Mouse (Mus musculus) bone marrow macrophage, adult 2 months (primary cell): Measurements from ENCODE around the gene Ampd3. TPM values are rescaled to one million over a fixed set of nuclear protein-coding genes. Genes with fewer than 3 reads are reported as not detected.

Source experiments
- H3K27ac ChIP-seq: 2 replicates; pipeline ENCODE4 v1.5.1; 2012; ENCODE audit warnings: low read depth, low read length; ENCODE audit not compliant: insufficient read depth
- H3K4me1 ChIP-seq: 2 replicates; pipeline ENCODE4 v1.6.1; 2012; ENCODE audit warnings: low read length; ENCODE audit not compliant: control insufficient read depth, insufficient read depth
- H3K4me3 ChIP-seq: 2 replicates; pipeline ENCODE4 v1.5.1; 2012; ENCODE audit warnings: mild to moderate bottlenecking, low read length, moderate library complexity; ENCODE audit not compliant: insufficient read depth
- CTCF ChIP-seq: IDR thresholded peaks from 2 replicates; pipeline ENCODE4 v1.5.1; 2012; ENCODE audit warnings: low read depth, mild to moderate bottlenecking, low read length, moderate library complexity
- POLR2A ChIP-seq: IDR thresholded peaks from 2 replicates; pipeline ENCODE4 v1.6.1; 2012; ENCODE audit warnings: mild to moderate bottlenecking, low read depth, low read length, borderline replicate concordance
- polyA plus RNA-seq: library from polyadenylated mRNA; stranded (reverse); fragments of >200 nt; gene quantifications from 2 replicates; pipeline ENCODE4 v1.2.4, GENCODE M21; 2012; ENCODE audit not compliant: missing spikeins, insufficient read depth, insufficient read length

The Ampd3 gene
- polyA plus RNA-seq, 1 experiment, result 44.5 TPM

DNA sequence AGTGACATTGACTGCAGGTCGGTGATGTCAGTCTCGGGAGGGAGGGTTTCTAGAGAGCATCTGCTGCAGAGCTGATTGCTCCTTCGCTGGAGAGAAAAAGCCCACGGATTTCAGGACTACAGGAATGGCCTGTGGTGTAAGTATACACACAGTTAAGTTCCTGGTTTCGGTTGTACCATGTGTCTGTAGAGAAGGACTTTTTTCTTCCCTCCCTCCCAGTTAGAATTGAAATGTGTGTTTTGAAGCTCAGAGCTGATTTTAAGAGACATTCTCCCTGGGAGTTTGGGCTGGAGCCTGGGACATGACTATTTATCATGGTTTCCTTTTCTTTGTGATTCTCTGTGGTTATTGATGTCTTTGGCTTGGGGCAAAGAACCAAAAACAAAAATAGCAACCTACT is 28.2 kb upstream of the Ampd3 start:
- Histone ChIP-seq H3K27ac (no peak overlapping the region), H3K4me3 (no peak overlapping the region), H3K4me1 (no peaks in the 10 kb centered on the region; the same call in none of the 2 replicates)
- no peak for TF ChIP-seq POLR2A
- no peak for TF ChIP-seq CTCF

DNA sequence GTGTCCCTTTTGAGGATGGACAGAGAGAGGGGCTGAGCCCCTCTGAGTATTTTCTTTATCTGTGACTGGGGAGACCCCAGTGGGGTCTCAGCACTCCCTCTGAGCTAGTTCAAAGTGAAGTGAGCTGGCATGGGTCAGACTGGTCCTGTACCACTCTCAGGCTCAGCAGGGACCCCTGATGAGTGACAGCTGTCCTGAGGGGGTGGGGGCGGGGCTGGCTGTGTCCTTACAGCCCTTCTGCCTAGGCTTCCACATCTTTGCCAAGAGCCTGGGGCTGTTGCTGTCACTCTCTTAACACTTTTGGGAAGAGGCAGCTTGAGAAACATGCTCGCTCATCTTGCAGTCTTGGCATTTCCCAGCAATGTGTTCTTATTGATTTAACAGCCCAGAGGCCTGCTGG is 27.8 kb upstream of the Ampd3 start:
- Histone ChIP-seq H3K4me1 (no peaks in the 10 kb centered on the region; the same call in none of the 2 replicates), H3K4me3 (no peak overlapping the region), H3K27ac (no peak overlapping the region)
- TF ChIP-seq CTCF, result no peak
- no peak for TF ChIP-seq POLR2A

DNA sequence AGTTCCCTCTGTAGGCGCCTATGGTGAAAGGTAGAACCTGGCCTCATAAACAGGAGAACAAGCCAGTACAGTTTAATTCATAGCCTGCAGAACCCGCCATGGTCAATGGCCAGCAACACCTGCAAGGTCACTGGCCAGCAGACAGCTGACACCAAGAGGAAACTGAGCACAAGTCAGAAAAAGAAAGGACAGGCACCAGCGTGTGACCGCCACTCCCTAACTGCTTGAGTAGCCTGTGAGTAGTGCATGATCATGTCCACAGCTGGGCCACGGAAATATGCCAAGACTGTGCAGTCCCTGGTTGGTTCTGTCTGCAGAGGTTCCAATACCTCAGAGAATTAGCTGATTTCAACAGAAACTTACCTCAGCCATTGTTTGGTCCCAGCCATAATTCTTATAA is 26.0 kb upstream of the Ampd3 start:
- TF ChIP-seq CTCF, result no peak
- TF ChIP-seq POLR2A, result no peak
- no peak overlapping the region for H3K27ac ChIP-seq
- H3K4me1 ChIP-seq, result peaks cover 4% of the 10 kb centered on the region
- no peak overlapping the region for H3K4me3 ChIP-seq

DNA sequence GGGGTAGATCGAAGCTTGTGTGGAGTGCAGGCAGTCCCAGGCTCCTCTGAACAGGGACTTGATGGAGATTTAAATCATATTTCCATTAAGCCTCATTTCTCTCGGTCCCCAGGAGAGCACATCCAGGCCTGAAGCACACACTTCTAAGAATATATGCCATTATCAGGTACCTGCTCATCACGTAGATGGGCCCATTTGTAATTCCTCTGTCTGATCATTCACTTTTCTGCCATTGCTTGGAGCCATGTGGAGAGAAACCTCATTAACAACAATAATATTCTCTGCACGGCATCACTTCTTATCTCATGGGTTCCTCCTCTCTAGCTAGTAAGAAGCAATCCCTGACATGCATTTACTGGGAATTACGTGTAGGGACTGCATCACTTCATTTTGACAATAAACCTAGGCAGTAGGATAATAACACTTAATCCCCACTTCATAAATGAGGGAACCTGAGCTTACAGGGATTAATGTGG is 21.9 kb upstream of the Ampd3 start:
- H3K4me3 ChIP-seq, result no peak overlapping the region
- TF ChIP-seq CTCF, result no peak
- no peak for TF ChIP-seq POLR2A
- peaks cover 4% of the 10 kb centered on the region; the same call in 1 of the 2 replicates for H3K4me1 ChIP-seq

DNA sequence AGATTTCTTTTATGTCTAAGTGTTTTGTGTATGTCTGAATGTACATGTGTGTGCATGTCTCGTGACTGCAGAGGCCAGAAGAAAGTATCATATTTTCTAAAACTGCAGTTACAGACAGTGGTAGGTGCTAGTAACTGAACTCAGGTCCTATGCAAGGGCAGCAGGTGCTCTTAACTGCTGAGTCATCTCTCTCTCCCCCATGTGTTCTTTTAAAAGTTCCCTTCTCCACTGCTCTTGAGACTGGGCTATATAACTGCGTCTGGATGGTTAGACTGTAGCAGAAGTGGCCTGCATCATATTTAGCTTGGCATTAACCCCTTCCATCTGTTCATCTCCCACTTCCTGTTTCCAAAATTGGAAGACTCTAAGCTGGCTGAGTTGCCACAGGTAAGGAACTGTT is 21.2 kb upstream of the Ampd3 start:
- TF ChIP-seq CTCF (no peak), POLR2A (no peak)
- H3K4me3 ChIP-seq, result no peak overlapping the region
- H3K4me1 ChIP-seq, result peaks cover 4% of the 10 kb centered on the region; the same call in 1 of the 2 replicates
- H3K27ac ChIP-seq, result no peak overlapping the region

More for the DNA sequence above, 21.9 kb upstream of the Ampd3 start:
- H3K27ac ChIP-seq, result no peak overlapping the region

DNA sequence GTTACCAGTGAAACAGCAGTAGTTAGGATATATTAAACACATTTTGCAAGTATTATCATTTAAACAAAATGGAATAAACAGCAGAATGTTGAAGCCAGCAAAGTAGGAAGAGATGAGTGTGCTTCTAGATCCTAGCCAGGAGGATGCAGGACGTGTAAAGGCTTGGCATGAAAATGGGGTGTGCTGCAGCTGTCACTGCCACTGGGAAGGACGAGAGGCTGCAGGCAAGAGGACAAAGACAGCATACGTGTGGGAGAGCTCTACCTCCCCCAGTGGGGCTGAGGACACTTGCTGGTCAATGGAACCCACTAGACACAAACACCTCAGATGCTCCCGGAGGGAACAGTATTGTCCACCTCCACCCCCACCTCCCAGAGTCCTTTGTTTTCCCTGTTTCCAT is 17.2 kb upstream of the Ampd3 start:
- no peak overlapping the region for H3K4me3 ChIP-seq
- peaks cover 20% of the 10 kb centered on the region for H3K4me1 ChIP-seq
- TF ChIP-seq CTCF, result no peak
- no peak for TF ChIP-seq POLR2A
- H3K27ac ChIP-seq, result no peak overlapping the region

DNA sequence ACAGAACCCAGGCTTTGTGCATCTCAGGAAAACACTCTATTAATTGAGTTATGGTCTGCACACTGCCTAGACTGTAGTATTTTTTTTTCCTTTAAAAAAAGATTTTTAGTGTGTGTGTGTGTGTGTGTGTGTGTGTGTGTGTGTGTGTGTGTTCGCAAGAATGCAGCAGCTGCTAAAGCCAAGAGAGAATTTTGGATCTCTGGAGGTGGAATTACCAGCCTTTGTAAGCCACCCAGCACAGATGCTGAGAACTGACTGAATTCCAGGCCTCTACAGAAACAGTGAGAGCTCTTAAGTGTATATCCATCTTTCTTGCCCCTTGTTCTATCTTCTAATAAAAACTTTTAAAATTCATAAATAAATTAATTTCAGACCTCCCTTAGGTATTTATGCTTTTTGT is 16.4 kb upstream of the Ampd3 start:
- Histone ChIP-seq H3K27ac (no peak overlapping the region), H3K4me1 (peaks cover 20% of the 10 kb centered on the region), H3K4me3 (no peak overlapping the region)
- TF ChIP-seq POLR2A, result no peak
- no peak for TF ChIP-seq CTCF

DNA sequence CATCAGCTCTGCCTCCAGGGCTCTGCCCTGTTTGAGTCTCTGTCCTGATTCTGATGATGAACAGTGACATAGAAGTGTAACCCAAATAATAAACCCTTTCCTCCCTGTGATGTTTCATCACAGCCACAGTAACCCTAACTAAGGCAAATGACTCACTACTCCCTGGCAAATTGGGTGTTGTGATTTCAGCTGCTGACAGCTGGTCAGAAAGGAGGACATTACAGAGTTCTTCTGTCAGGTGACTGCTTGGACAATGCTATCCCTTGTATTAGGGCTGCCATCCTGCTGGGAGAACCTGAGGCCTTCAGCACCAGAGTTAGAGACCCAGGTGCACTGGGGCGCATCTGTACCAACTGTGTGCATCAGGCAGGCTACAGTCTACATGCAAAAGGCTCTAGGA is 14.7 kb upstream of the Ampd3 start:
- H3K27ac ChIP-seq, result peak overlapping the region; percentile 26; the same call in 1 of the 2 replicates
- no peak overlapping the region for H3K4me3 ChIP-seq
- H3K4me1 ChIP-seq, result peaks cover 21% of the 10 kb centered on the region
- TF ChIP-seq CTCF (no peak), POLR2A (no peak)

DNA sequence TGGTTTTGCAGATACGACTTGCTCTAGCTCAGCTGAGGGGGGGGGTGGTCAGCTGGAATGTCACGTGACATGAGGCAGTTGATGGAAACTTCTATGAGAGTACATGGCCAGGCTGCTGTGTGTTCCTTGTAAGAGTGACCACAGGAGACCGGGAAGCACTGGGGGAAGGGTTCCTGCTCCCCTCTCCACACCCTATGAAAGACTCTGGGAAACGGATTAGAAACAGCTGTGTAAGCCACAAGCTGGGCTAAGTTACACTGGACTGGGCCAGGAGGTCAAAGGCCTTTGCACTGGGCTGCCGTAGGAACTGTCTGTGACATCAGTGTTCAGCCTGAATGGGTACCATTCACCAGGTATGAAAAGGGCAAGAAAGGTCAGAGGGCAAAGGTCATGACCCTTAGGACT is 14.1 kb upstream of the Ampd3 start:
- H3K4me3 ChIP-seq, result no peak overlapping the region
- H3K4me1 ChIP-seq, result peaks cover 21% of the 10 kb centered on the region
- TF ChIP-seq POLR2A, result no peak
- no peak for TF ChIP-seq CTCF
- no peak overlapping the region for H3K27ac ChIP-seq

DNA sequence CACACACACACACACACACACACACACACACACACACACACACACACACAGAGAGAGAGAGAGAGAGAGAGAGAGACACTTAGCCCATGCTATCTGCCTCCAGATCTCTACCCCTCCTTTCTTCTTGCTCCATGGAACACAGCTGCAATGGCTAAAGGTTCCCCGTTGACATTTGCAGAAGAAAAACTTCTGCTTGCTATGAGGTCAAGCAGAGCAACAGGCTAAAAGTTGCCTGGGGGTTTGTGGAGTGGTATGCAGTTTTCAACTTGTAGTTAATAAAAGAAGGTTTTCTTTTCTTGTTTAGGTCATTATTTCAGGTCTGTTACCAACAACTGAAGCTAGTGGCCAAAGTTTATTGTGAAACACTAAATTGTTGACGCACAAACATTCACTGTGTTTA is 11.6 kb upstream of the Ampd3 start:
- Histone ChIP-seq H3K4me1 (peaks cover 21% of the 10 kb centered on the region), H3K4me3 (no peak overlapping the region), H3K27ac (no peak overlapping the region)
- no peak for TF ChIP-seq CTCF
- no peak for TF ChIP-seq POLR2A
